Mouse (Mus musculus) hindbrain, embryonic 16.5 days (tissue): ENCODE measurements around the gene Mapk8ip1. TPM values are rescaled to one million over a fixed set of nuclear protein-coding genes. Genes with fewer than 3 reads are reported as not detected.
A peak's percentile ranks its signal among the peaks of the same experiment; 100 is the strongest.

Experiments
- ATAC-seq: fragments of 200-750 bp; cut with Nextera tagmentation; 2 replicates; pipeline ENCODE4 v1.8.0; 2017; ENCODE audit warnings: moderate TSS enrichment, moderate library complexity
- H3K27ac ChIP-seq: fragments of 300-500 bp; sonication (generic); 2 replicates; pipeline ENCODE4 v1.5.1; 2014; ENCODE audit warnings: low read depth, mild to moderate bottlenecking, control low read depth, low read length, moderate library complexity
- H3K27me3 ChIP-seq: fragments of 300-500 bp; sonication (generic); replicated peaks from 2 replicates; pipeline ENCODE4 v1.6.1; 2014; ENCODE audit warnings: low read length; ENCODE audit not compliant: control insufficient read depth, insufficient read depth
- H3K36me3 ChIP-seq: fragments of 300-500 bp; sonication (generic); 2 replicates; pipeline ENCODE4 v1.6.1; 2014; ENCODE audit warnings: mild to moderate bottlenecking, low read length, moderate library complexity, mixed read lengths; ENCODE audit not compliant: control insufficient read depth, insufficient read depth
- H3K4me1 ChIP-seq: fragments of 300-500 bp; sonication (generic); 2 replicates; pipeline ENCODE4 v1.6.1; 2014; ENCODE audit warnings: low read depth, low read length; ENCODE audit not compliant: control insufficient read depth, insufficient read depth
- H3K4me2 ChIP-seq: fragments of 300-500 bp; sonication (generic); 2 replicates; pipeline ENCODE4 v1.6.1; 2014; ENCODE audit warnings: mild to moderate bottlenecking, low read length, control low read depth, moderate library complexity
- H3K4me3 ChIP-seq: fragments of 300-500 bp; sonication (generic); 2 replicates; pipeline ENCODE4 v1.5.1; 2014; ENCODE audit warnings: mild to moderate bottlenecking, low read length, control low read depth, moderate library complexity
- H3K9ac ChIP-seq: fragments of 300-500 bp; sonication (generic); 2 replicates; pipeline ENCODE4 v1.6.1; 2014; ENCODE audit warnings: low read depth, mild to moderate bottlenecking, control low read depth, low read length, moderate library complexity
- H3K9me3 ChIP-seq: fragments of 300-500 bp; sonication (generic); 2 replicates; pipeline ENCODE4 v1.6.1; 2014; ENCODE audit warnings: mild to moderate bottlenecking, low read length, moderate library complexity; ENCODE audit not compliant: control insufficient read depth
- WGBS: fragments of 180-500 bp; shearing (Covaris S2); extraction: QIAGEN DNeasy Blood & Tissue Kit; methylation state at CpG from one replicate; pipeline ENCODE4 v1.1.7; 2014; 5-methylcytosine and 5-hydroxymethylcytosine counted together
- polyA plus RNA-seq: library from polyadenylated mRNA; unstranded; fragments of >200 nt; fragmentation: Nextera tagmentation; extraction: Ambion mirVana; gene quantifications from 2 replicates; pipeline ENCODE4 v1.2.1, GENCODE M21; 2015

Gene Mapk8ip1
- polyA plus RNA-seq, 1 experiment from 2014 or later, result 112 TPM

DNA sequence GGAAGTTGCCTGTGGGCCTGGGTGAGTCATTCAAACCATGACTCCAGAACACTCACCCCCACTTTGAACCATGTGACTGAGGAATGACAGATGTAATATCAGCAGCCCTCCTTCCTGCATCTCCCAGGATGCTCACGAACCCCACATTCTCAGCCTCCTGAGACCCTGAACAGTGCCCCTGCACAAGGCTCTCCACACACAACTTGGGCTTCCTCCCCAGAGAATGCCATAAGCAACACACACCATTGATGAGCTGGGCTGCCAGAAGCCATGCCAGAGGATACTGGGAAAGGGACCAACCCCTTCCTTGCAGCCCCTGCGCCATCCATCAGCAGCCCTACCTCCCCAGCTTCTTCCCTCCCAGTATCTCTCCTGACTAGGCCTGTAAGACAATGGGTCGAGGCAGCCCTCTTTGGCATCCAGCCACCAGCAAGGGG, 13.0 kb downstream of the Mapk8ip1 start:
- Histone ChIP-seq H3K27ac (peak overlapping the region; percentile 90), H3K4me3 (peak overlapping the region; percentile 81), H3K9ac (peak overlapping the region; percentile 88), H3K4me2 (peak overlapping the region; percentile 88), H3K36me3 (peaks cover 35% of the 10 kb centered on the region), H3K4me1 (peaks cover 50% of the 10 kb centered on the region), H3K9me3 (no peaks in the 10 kb centered on the region), H3K27me3 (no peaks in the 10 kb centered on the region)
- WGBS, result 17% methylated on average over 3 of the region's 3 CpGs
- ATAC-seq, result no peak

- H3K9ac ChIP-seq, result peak overlapping the region; percentile 4; the same call in 1 of the 2 replicates
- ATAC-seq, result no peak
- no peaks in the 10 kb centered on the region for H3K27me3 ChIP-seq
- peak overlapping the region; percentile 81 for H3K4me3 ChIP-seq
- H3K36me3 ChIP-seq, result peaks cover 35% of the 10 kb centered on the region
- 57% methylated on average over 4 of the region's 4 CpGs for WGBS
- H3K4me2 ChIP-seq, result peak overlapping the region; percentile 88
- no peaks in the 10 kb centered on the region for H3K9me3 ChIP-seq
- H3K4me1 ChIP-seq, result peaks cover 45% of the 10 kb centered on the region
- no peak overlapping the region for H3K27ac ChIP-seq
Observed at GRCm38 (mm10) chr2:92387646-92388045, 13.4 kb downstream of the Mapk8ip1 start.

- Histone ChIP-seq H3K4me3 (no peak overlapping the region), H3K4me1 (peaks cover 39% of the 10 kb centered on the region), H3K9ac (0 out of 2 replicates have a peak overlapping the region, but pooled peaks have one; percentile 4), H3K27ac (no peak overlapping the region), H3K36me3 (peaks cover 41% of the 10 kb centered on the region), H3K9me3 (no peaks in the 10 kb centered on the region), H3K4me2 (no peak overlapping the region), H3K27me3 (no peaks in the 10 kb centered on the region)
- 90% methylated on average over 30 of the region's 30 CpGs for WGBS
- no peak for ATAC-seq
Observed at GRCm38 (mm10) chr2:92386821-92387570, 14.1 kb downstream of the Mapk8ip1 start.

- ATAC-seq, result no peak
- peaks cover 51% of the 10 kb centered on the region for H3K36me3 ChIP-seq
- WGBS, result 78% methylated on average over 22 of the region's 22 CpGs
- H3K4me2 ChIP-seq, result no peak overlapping the region
- peaks cover 25% of the 10 kb centered on the region for H3K4me1 ChIP-seq
- no peak overlapping the region for H3K9ac ChIP-seq
- H3K27ac ChIP-seq, result no peak overlapping the region
- no peaks in the 10 kb centered on the region for H3K9me3 ChIP-seq
- no peaks in the 10 kb centered on the region for H3K27me3 ChIP-seq
- no peak overlapping the region for H3K4me3 ChIP-seq
Observed at GRCm38 (mm10) chr2:92385113-92386051, 15.7 kb downstream of the Mapk8ip1 start.

- 76% methylated on average over 4 of the region's 4 CpGs for WGBS
Observed at GRCm38 (mm10) chr2:92384101-92384500, 17.0 kb downstream of the Mapk8ip1 start.

DNA sequence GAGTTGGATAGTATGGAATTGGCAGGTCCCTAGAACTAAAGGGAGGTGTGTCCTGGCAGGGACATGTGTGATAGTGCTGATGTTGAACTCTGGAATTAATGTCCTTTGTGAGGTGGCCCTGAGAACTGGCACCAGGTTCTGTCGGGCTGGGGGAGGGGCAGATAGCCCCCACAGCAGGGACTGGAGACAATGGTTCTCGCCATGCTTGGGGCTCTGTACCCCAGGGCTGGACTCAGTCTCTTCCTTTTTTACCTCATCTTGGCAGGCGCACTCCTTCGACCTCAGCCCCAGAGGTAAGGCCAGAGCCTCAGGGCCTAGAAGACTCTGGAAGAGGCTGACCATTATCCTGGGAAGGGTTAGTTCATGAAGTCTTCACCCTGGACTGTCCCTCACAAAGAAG, 18.3 kb downstream of the Mapk8ip1 start:
- no peak overlapping the region for H3K4me3 ChIP-seq
- H3K9me3 ChIP-seq, result no peaks in the 10 kb centered on the region
- H3K36me3 ChIP-seq, result peaks cover 62% of the 10 kb centered on the region
- peaks cover 6% of the 10 kb centered on the region for H3K4me1 ChIP-seq
- H3K27me3 ChIP-seq, result no peaks in the 10 kb centered on the region
- H3K27ac ChIP-seq, result no peak overlapping the region
- H3K9ac ChIP-seq, result no peak overlapping the region
- WGBS, result 77% methylated on average over 4 of the region's 4 CpGs
- no peak for ATAC-seq
- H3K4me2 ChIP-seq, result no peak overlapping the region

More at GRCm38 (mm10) chr2:92384101-92384500, 17.0 kb downstream of the Mapk8ip1 start:
- no peak overlapping the region for H3K4me3 ChIP-seq
- peaks cover 15% of the 10 kb centered on the region for H3K4me1 ChIP-seq
- no peaks in the 10 kb centered on the region for H3K27me3 ChIP-seq
- no peaks in the 10 kb centered on the region for H3K9me3 ChIP-seq
- H3K9ac ChIP-seq, result no peak overlapping the region
- H3K27ac ChIP-seq, result no peak overlapping the region
- no peak for ATAC-seq
- H3K4me2 ChIP-seq, result no peak overlapping the region
- peaks cover 53% of the 10 kb centered on the region for H3K36me3 ChIP-seq

- 87% methylated on average over 5 of the region's 5 CpGs for WGBS
- Histone ChIP-seq H3K4me2 (no peak within 1 kb of the TSS), H3K36me3 (peaks cover 58% of the 10 kb centered on the region), H3K4me1 (no peaks in the 10 kb centered on the region), H3K9me3 (no peaks in the 10 kb centered on the region), H3K9ac (no peak within 1 kb of the TSS), H3K27me3 (no peaks in the 10 kb centered on the region), H3K4me3 (no peak within 1 kb of the TSS), H3K27ac (no peak within 1 kb of the TSS)
- ATAC-seq, result no peak
Observed at GRCm38 (mm10) chr2:92381901-92382588, 19.0 kb downstream of the Mapk8ip1 start, which contains the start of gene 1700029I15Rik. Gene 1700029I15Rik (plus strand): TSS chr2:92382538.

- no peaks in the 10 kb centered on the region for H3K9me3 ChIP-seq
- H3K4me2 ChIP-seq, result no peak overlapping the region
- H3K36me3 ChIP-seq, result peaks cover 49% of the 10 kb centered on the region
- no peak overlapping the region for H3K27ac ChIP-seq
- peaks cover 4% of the 10 kb centered on the region for H3K4me1 ChIP-seq
- no peak overlapping the region; the same call in 1 of the 2 replicates for H3K9ac ChIP-seq
- WGBS, result 86% methylated on average over 5 of the region's 5 CpGs
- H3K27me3 ChIP-seq, result no peaks in the 10 kb centered on the region
- no peak overlapping the region for H3K4me3 ChIP-seq
- ATAC-seq, result no peak
Observed at GRCm38 (mm10) chr2:92381161-92381560, 19.9 kb downstream of the Mapk8ip1 start.
